8 mouse cellular contexts compared by ENCODE assay signal in the genomic region with DNA sequence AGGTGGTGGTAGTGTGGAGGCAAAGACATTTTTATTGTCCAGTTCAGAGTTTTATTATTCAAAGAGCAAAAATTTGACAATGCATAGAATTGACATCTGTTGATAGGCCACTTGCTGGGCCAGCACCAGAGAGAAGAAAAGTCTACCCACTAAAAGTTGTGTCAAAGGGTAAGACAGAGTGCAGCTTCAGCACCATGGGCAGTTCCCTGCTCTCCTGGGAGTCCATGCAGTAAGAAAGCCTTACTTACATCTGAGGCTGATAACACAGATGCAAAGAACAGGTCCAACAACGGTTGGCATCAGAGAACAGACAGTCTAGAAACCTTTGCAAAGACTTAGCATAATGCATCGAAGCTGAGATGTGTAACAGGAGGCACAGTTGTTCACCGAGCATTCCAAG. TPM values are rescaled to one million over a fixed set of nuclear protein-coding genes. Genes with fewer than 3 reads are reported as not detected.
DNase-seq lines count a peak whose midpoint lies in the region; ATAC-seq and TF ChIP-seq lines count a peak whose summit lies in the region.
"Had no signal": no experiment of that assay in that cellular context is flagged by ENCODE, and none has a peak within 500 bp of the region (broad histone marks: within the 10 kb centered on the region; RNA-seq: fewer than 3 reads in every experiment).

No protein-coding gene starts in this region.

- TF ChIP-seq RAD21 in MEL (IDR thresholded peaks at IDR 0.05; ENCODE audit: low read depth, low read length), result no peak

- H3K4me1 ChIP-seq in lung, postnatal 0 days (ENCODE audit: insufficient read depth, low read depth, low read length), result no peaks in the 10 kb centered on the region
- no peaks in the 10 kb centered on the region; the same call in 1 of the 2 replicates for H3K4me1 ChIP-seq in lung, adult 2 months (ENCODE audit: control insufficient read depth, insufficient read depth, low read length)
- no peaks in the 10 kb centered on the region for H3K4me1 ChIP-seq in MEL (ENCODE audit: control insufficient read depth in 1 of 2, insufficient read depth in 2 of 2, low read length in 2 of 2)

- no peaks in the 10 kb centered on the region for H3K9me3 ChIP-seq in lung, postnatal 0 days (ENCODE audit: low read length)
- H3K9me3 ChIP-seq in MEL (replicated peaks; ENCODE audit: insufficient read depth, low read length), result no peaks in the 10 kb centered on the region

- no peak overlapping the region for H3K27ac ChIP-seq in lung, postnatal 0 days (ENCODE audit: low read length)
- H3K27ac ChIP-seq in MEL (ENCODE audit: control insufficient read depth, low read depth, low read length), result no peak overlapping the region

- TF ChIP-seq POLR2A in lung, adult 2 months (IDR thresholded peaks at IDR 0.05; ENCODE audit: borderline replicate concordance, extremely low read depth, low read depth, low read length), result no peak
- no peak for TF ChIP-seq POLR2A in MEL (IDR thresholded peaks at IDR 0.05; ENCODE audit: control insufficient read depth in 1 of 2, insufficient read depth in 1 of 2, low read depth in 1 of 2, low read length in 2 of 2, poor library complexity in 1 of 2)

- DNase-seq in lung, postnatal 0 days (ENCODE audit: low spot score), result peak; percentile 16
- no peak for DNase-seq in lung, adult 2 months
- peak; percentile 86 for DNase-seq in MEL (ENCODE audit: low read depth, low spot score)
- peak; percentile 19 for DNase-seq in c-Kit-positive CD71-positive TER-119-positive erythroid progenitor cells, embryonic 14.5 days (ENCODE audit: low spot score)
- DNase-seq in frontal cortex, postnatal 36 days (ENCODE audit: low spot score in 2 of 2), result no peak
- DNase-seq in frontal cortex, postnatal 14 days (ENCODE audit: low spot score in 2 of 2), result no peak

- H3K4me2 ChIP-seq in lung, postnatal 0 days (replicated peaks; ENCODE audit: low read depth, low read length), result no peak overlapping the region
- H3K4me2 ChIP-seq: midbrain, embryonic 11.5 days had no signal

- H3K4me3 ChIP-seq in lung, postnatal 0 days (ENCODE audit: low read depth, low read length), result no peak overlapping the region
- no peak overlapping the region for H3K4me3 ChIP-seq in lung, adult 2 months (replicated peaks; ENCODE audit: extremely low read depth, low read depth, low read length)
- H3K4me3 ChIP-seq in MEL (ENCODE audit: control insufficient read depth in 1 of 2, insufficient read depth in 1 of 2, low read depth in 2 of 2, low read length in 2 of 2), result no peak overlapping the region

- no peak for TF ChIP-seq EP300 in lung, postnatal 0 days (IDR thresholded peaks at IDR 0.05)
- no peak for TF ChIP-seq EP300 in MEL (IDR thresholded peaks at IDR 0.05; ENCODE audit: low read depth in 1 of 2, low read length in 2 of 2)

- WGBS in lung, postnatal 0 days, result 81% methylated on average over 3 of the region's 3 CpGs
- WGBS in lung, adult 2 months, result 85% methylated on average over 3 of the region's 3 CpGs

- no peak overlapping the region for H3K9ac ChIP-seq in lung, postnatal 0 days (replicated peaks; ENCODE audit: low read depth)
- no peak overlapping the region for H3K9ac ChIP-seq in MEL (ENCODE audit: control insufficient read depth, low read depth, low read length, poor library complexity, severe bottlenecking)

- ATAC-seq in lung, postnatal 0 days, result no peak
- ATAC-seq in megakaryocyte-erythroid progenitor cell, adult 5-6 weeks (replicated peaks; ENCODE audit: low FRiP score, low TSS enrichment, poor library complexity, severe bottlenecking), result peak; percentile 71

- H3K27me3 ChIP-seq in lung, postnatal 0 days (replicated peaks; ENCODE audit: insufficient read depth, low read length), result no peaks in the 10 kb centered on the region
- no peaks in the 10 kb centered on the region for H3K27me3 ChIP-seq in MEL (ENCODE audit: control insufficient read depth in 1 of 2, insufficient read depth in 2 of 2, low read length in 2 of 2)

- H3K79me2 ChIP-seq in MEL (ENCODE audit: control insufficient read depth, insufficient read depth, low read length, poor library complexity), result no peaks in the 10 kb centered on the region

- peaks cover 17% of the 10 kb centered on the region for H3K36me3 ChIP-seq in lung, postnatal 0 days (ENCODE audit: insufficient read depth, low read length)
- H3K36me3 ChIP-seq in MEL (ENCODE audit: control insufficient read depth in 1 of 2, insufficient read depth in 2 of 2, low read length in 2 of 2), result peaks cover 0 to 7% of the 10 kb centered on the region in 2 experiments; a peak in 1 of 4 replicates

- no peak for TF ChIP-seq CTCF in lung, postnatal 0 days (IDR thresholded peaks at IDR 0.05)
- no peak for TF ChIP-seq CTCF in lung, adult 2 months (IDR thresholded peaks at IDR 0.05; ENCODE audit: insufficient read depth, low read length)
- TF ChIP-seq CTCF in MEL (IDR thresholded peaks at IDR 0.05 in 2 of 3, conservative IDR thresholded peaks at IDR 0.05 in 1 of 3; ENCODE audit: control insufficient read depth in 1 of 3, insufficient read depth in 1 of 3, low read depth in 2 of 3, low read length in 3 of 3, poor library complexity in 1 of 3, severe bottlenecking in 1 of 3), result no peak

TF ChIP-seq in MEL, 35 proteins besides CTCF, POLR2A, EP300 and RAD21:
- TF ChIP-seq SMC3 (IDR thresholded peaks at IDR 0.05; ENCODE audit: low read depth, low read length) (no peak; the same call in 1 of the 2 replicates), SIN3A (IDR thresholded peaks at IDR 0.05; ENCODE audit: low read length) (peak; percentile 80), MXI1 (IDR thresholded peaks at IDR 0.05; ENCODE audit: low read depth, low read length) (peak; percentile 80; the same call in 1 of the 2 replicates), E2F4 (IDR thresholded peaks at IDR 0.05; ENCODE audit: borderline replicate concordance, low read depth, low read length) (no peak)

RNA-seq across cellular contexts. Expression of gene Med28, which starts 9.7 kb away (rescaled TPM):
- polyA plus RNA-seq in lung, postnatal 0 days (2015; fragmentation: Nextera tagmentation; extraction: Ambion mirVana), result 182 and 185 TPM in 2 replicates
- polyA plus RNA-seq in lung, adult 2 months (2012; rRNA removed), result 96.6 and 99.9 TPM in 2 replicates
- 192 and 195 TPM in 2 replicates for total RNA-seq in MEL (2012; rRNA removed)
- 100 to 1,000 TPM in 1 of 2 experiments, not detected in 1; 177 TPM for polyA plus RNA-seq in MEL (2012; ENCODE audit: insufficient read depth in 1 of 2, insufficient read length in 2 of 2, low read depth in 1 of 2, low replicate concordance in 2 of 2, missing spikeins in 1 of 2)
- 72.6 and 96.1 TPM in 2 replicates for total RNA-seq in megakaryocyte-erythroid progenitor cell, adult 5-6 weeks (2014; fragmentation: Nextera tagmentation)
- 24.0 and 37.2 TPM in 2 replicates for total RNA-seq in megakaryocyte-erythroid progenitor cell, adult 5-6 weeks (2017)

RNA-seq across cellular contexts. Expression of gene Lap3, which starts 36.5 kb away (rescaled TPM):
- 48.7 and 60.8 TPM in 2 replicates for polyA plus RNA-seq in lung, postnatal 0 days (2015; fragmentation: Nextera tagmentation; extraction: Ambion mirVana)
- polyA plus RNA-seq in lung, adult 2 months (2012; rRNA removed), result 9.9 and 14.7 TPM in 2 replicates
- total RNA-seq in MEL (2012; rRNA removed), result 203 and 205 TPM in 2 replicates
- polyA plus RNA-seq in MEL (2012; ENCODE audit: insufficient read depth in 1 of 2, insufficient read length in 2 of 2, low read depth in 1 of 2, low replicate concordance in 2 of 2, missing spikeins in 1 of 2), result 100 to 1,000 TPM; 172 to 213 TPM
- 59.9 and 74.0 TPM in 2 replicates for total RNA-seq in megakaryocyte-erythroid progenitor cell, adult 5-6 weeks (2014; fragmentation: Nextera tagmentation)
- 98.6 and 103 TPM in 2 replicates for total RNA-seq in megakaryocyte-erythroid progenitor cell, adult 5-6 weeks (2017)

Comparison
In these comparisons a context has a peak if more than half of its experiments do, and no peak if none do; other contexts are left out.
1. DNase-seq: peak in lung, postnatal 0 days (single experiment), MEL (single experiment) and c-Kit-positive CD71-positive TER-119-positive erythroid progenitor cells, embryonic 14.5 days (single experiment); none in lung, adult 2 months (single experiment), frontal cortex, postnatal 36 days (0 of 2) and frontal cortex, postnatal 14 days (0 of 2).